In genomic region chr9:121257106-121257505, GRCm38 (mm10) we compare ENCODE assay signal across 25 mouse cellular contexts. TPM values are rescaled to one million over a fixed set of nuclear protein-coding genes. Genes with fewer than 3 reads are reported as not detected.
DNase-seq lines count a peak whose midpoint lies in the region; ATAC-seq lines count a peak whose summit lies in the region.
"Had no signal": no experiment of that assay in that cellular context is flagged by ENCODE, and none has a peak within 500 bp of the region (broad histone marks: within the 10 kb centered on the region; RNA-seq: fewer than 3 reads in every experiment).

No protein-coding gene starts in this region.

- peak; percentile 2 for DNase-seq in gastrocnemius, postnatal 10 days
- DNase-seq in gastrocnemius, postnatal 25 days = no peak
- peak; percentile 2 for DNase-seq in heart, postnatal 4 days
- peak; percentile 7 to 52 for DNase-seq in spleen, postnatal 4 days (ENCODE audit: low spot score in 2 of 2)
- no peak for DNase-seq in spleen, postnatal 10 days (ENCODE audit: low spot score in 2 of 2)
- DNase-seq in urinary bladder, postnatal 10 days (ENCODE audit: low spot score) = peak; percentile 7
- no peak for DNase-seq in urinary bladder, postnatal 36 days (ENCODE audit: low spot score in 2 of 2)
- DNase-seq: adrenal gland, adult 8-10 months; adrenal gland, postnatal 14 days; adrenal gland, postnatal 36 days; B cell, adult 2 months; cerebellum, adult 11-12 months; cerebellum, adult 2 months; cerebellum, adult 9-10 months; cerebellum, postnatal 10 days; cerebellum, postnatal 25 days had no signal

- H3K36me3 ChIP-seq in heart, embryonic 12.5 days = no peaks in the 10 kb centered on the region
- H3K36me3 ChIP-seq: G1E had no signal

- no peaks in the 10 kb centered on the region for H3K4me1 ChIP-seq in heart, embryonic 12.5 days (replicated peaks)
- H3K4me1 ChIP-seq: embryonic facial prominence, embryonic 10.5 days; embryonic facial prominence, embryonic 12.5 days had no signal

- H3K27ac ChIP-seq in heart, embryonic 12.5 days (ENCODE audit: poor library complexity, severe bottlenecking) = no peak overlapping the region
- H3K27ac ChIP-seq: embryonic facial prominence, embryonic 10.5 days; embryonic facial prominence, embryonic 12.5 days; forebrain, embryonic 13.5 days had no signal

- H3K9me3 ChIP-seq in heart, embryonic 12.5 days (replicated peaks) = no peaks in the 10 kb centered on the region
- H3K9me3 ChIP-seq: embryonic facial prominence, embryonic 10.5 days; embryonic facial prominence, embryonic 12.5 days; forebrain, embryonic 13.5 days; G1E had no signal

- H3K27me3 ChIP-seq in heart, embryonic 12.5 days (replicated peaks) = no peaks in the 10 kb centered on the region
- H3K27me3 ChIP-seq: CH12.LX; embryonic facial prominence, embryonic 12.5 days; forebrain, embryonic 13.5 days; Patski had no signal

- no peak for ATAC-seq in heart, embryonic 12.5 days (ENCODE audit: insufficient number of reproducible peaks, low FRiP score)
- ATAC-seq: activated CD4-positive, CD25-positive, alpha-beta regulatory T cell, adult 4 months; CD4-positive, CD25-positive, alpha-beta regulatory T cell, adult 4 months; forebrain, embryonic 13.5 days; Patski had no signal

- WGBS in heart, embryonic 12.5 days = 77% methylated on average over 9 of the region's 9 CpGs

- no peak overlapping the region for H3K4me3 ChIP-seq in heart, embryonic 12.5 days
- H3K4me3 ChIP-seq: embryonic facial prominence, embryonic 10.5 days; embryonic facial prominence, embryonic 12.5 days; forebrain, embryonic 13.5 days had no signal

- no peak overlapping the region for H3K9ac ChIP-seq in heart, embryonic 12.5 days
- H3K9ac ChIP-seq: embryonic facial prominence, embryonic 12.5 days; forebrain, embryonic 13.5 days had no signal

- no peak overlapping the region for H3K4me2 ChIP-seq in heart, embryonic 12.5 days
- H3K4me2 ChIP-seq: embryonic facial prominence, embryonic 12.5 days; forebrain, embryonic 13.5 days had no signal

RNA-seq across cellular contexts. Expression of gene Ulk4, which starts 19.9 kb away (rescaled TPM):
- under 1 TPM; 0.80 to 0.97 TPM for total RNA-seq in gastrocnemius, postnatal 10 days (2021)
- total RNA-seq in gastrocnemius, postnatal 25 days (2021) = under 1 TPM; 0.18 to 0.29 TPM
- 1 to 10 TPM; 2.5 to 2.7 TPM for total RNA-seq in heart, postnatal 4 days (2021)
- polyA plus RNA-seq in heart, embryonic 12.5 days (2016; fragmentation: Nextera tagmentation; extraction: Ambion mirVana) = 97.4 and 111 TPM in 2 replicates

RNA-seq across cellular contexts. Expression of gene Trak1, which starts 40.2 kb away (rescaled TPM):
- total RNA-seq in gastrocnemius, postnatal 10 days (2021) = 100 to 1,000 TPM; 203 to 207 TPM
- 100 to 1,000 TPM; 180 to 193 TPM for total RNA-seq in gastrocnemius, postnatal 25 days (2021)
- total RNA-seq in heart, postnatal 4 days (2021) = 100 to 1,000 TPM; 288 to 301 TPM
- 37.3 and 42.0 TPM in 2 replicates for polyA plus RNA-seq in heart, embryonic 12.5 days (2016; fragmentation: Nextera tagmentation; extraction: Ambion mirVana)

Comparison
In these comparisons a context has a peak if more than half of its experiments do, and no peak if none do; other contexts are left out.
1. DNase-seq: peak in gastrocnemius, postnatal 10 days (single experiment), heart, postnatal 4 days (single experiment), spleen, postnatal 4 days (2 of 2) and urinary bladder, postnatal 10 days (single experiment); none in gastrocnemius, postnatal 25 days (single experiment), spleen, postnatal 10 days (0 of 2) and urinary bladder, postnatal 36 days (0 of 2).